Mouse (Mus musculus) kidney, embryonic 14.5 days (tissue): Measurements from ENCODE around the gene Epm2aip1. TPM values are rescaled to one million over a fixed set of nuclear protein-coding genes. Genes with fewer than 3 reads are reported as not detected.

ENCODE experiments used
- ATAC-seq: fragments of 200-750 bp; cut with Nextera tagmentation; 2 replicates; pipeline ENCODE4 v1.8.0; 2017; ENCODE audit warnings: moderate number of reproducible peaks, mild to moderate bottlenecking, moderate TSS enrichment, moderate library complexity; ENCODE audit not compliant: low FRiP score, low TSS enrichment
- H3K27ac ChIP-seq: fragments of 300-500 bp; sonication (generic); 2 replicates; pipeline ENCODE4 v1.5.1; 2014; ENCODE audit warnings: low read depth, mild to moderate bottlenecking, low read length, moderate library complexity, mixed read lengths
- H3K27me3 ChIP-seq: fragments of 300-500 bp; sonication (generic); 2 replicates; pipeline ENCODE4 v1.6.1; 2014; ENCODE audit warnings: mild to moderate bottlenecking, low read length; ENCODE audit not compliant: control insufficient read depth, insufficient read depth
- H3K36me3 ChIP-seq: fragments of 300-500 bp; sonication (generic); 2 replicates; pipeline ENCODE4 v1.6.1; 2014; ENCODE audit warnings: low read length, mixed read lengths; ENCODE audit not compliant: control insufficient read depth, insufficient read depth
- H3K4me1 ChIP-seq: fragments of 300-500 bp; sonication (generic); 2 replicates; pipeline ENCODE4 v1.6.1; 2014; ENCODE audit warnings: low read length, mixed read lengths; ENCODE audit not compliant: control insufficient read depth, insufficient read depth
- H3K4me2 ChIP-seq: fragments of 300-500 bp; sonication (generic); replicated peaks from 2 replicates; pipeline ENCODE4 v1.6.1; 2014; ENCODE audit warnings: low read depth, mild to moderate bottlenecking, low read length
- H3K4me3 ChIP-seq: fragments of 300-500 bp; sonication (generic); 2 replicates; pipeline ENCODE4 v1.5.1; 2014; ENCODE audit warnings: mild to moderate bottlenecking, low read length
- H3K9ac ChIP-seq: fragments of 300-500 bp; sonication (generic); 2 replicates; pipeline ENCODE4 v1.6.1; 2014; ENCODE audit warnings: low read depth, mild to moderate bottlenecking, low read length, moderate library complexity
- H3K9me3 ChIP-seq: fragments of 300-500 bp; sonication (generic); 2 replicates; pipeline ENCODE4 v1.6.1; 2016; ENCODE audit warnings: low read length; ENCODE audit not compliant: control insufficient read depth
- WGBS: fragments of 180-500 bp; shearing (Covaris S2); extraction: QIAGEN DNeasy Blood & Tissue Kit; methylation state at CpG from one replicate; pipeline ENCODE4 v1.1.7; 2014; 5-methylcytosine and 5-hydroxymethylcytosine counted together
- polyA plus RNA-seq: library from polyadenylated mRNA; unstranded; fragments of >200 nt; fragmentation: Nextera tagmentation; extraction: Ambion mirVana; gene quantifications from 2 replicates; pipeline ENCODE4 v1.2.1, GENCODE M21; 2014

Gene Epm2aip1
- polyA plus RNA-seq, 1 experiment from 2014 or later, result 36.5 TPM

DNA sequence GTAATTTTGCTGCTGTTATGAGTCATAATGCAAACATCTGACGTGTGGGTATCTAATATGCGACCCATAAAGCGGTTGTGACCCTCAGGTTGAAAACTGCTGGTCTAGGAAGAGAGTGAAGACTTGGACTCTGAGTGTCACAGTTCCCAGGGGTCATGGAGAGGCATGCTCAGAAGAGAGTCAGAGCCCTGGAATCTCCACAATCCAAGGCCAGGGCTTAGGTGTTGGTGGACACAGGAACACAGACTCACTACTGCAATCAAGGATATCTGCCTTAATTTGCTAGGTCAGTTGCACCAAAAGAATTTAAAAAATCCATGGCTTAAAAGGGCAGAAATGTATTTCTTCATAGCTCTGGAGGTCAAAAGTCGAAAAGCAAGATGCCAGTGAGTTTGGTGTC lies 21.5 kb downstream of the Epm2aip1 start:
- Histone ChIP-seq H3K36me3 (no peaks in the 10 kb centered on the region), H3K27ac (no peak overlapping the region), H3K4me2 (no peak overlapping the region), H3K9ac (no peak overlapping the region), H3K4me1 (no peaks in the 10 kb centered on the region), H3K27me3 (no peaks in the 10 kb centered on the region), H3K9me3 (no peaks in the 10 kb centered on the region), H3K4me3 (no peak overlapping the region)
- no peak for ATAC-seq
- WGBS, result 84% methylated on average over 4 of the region's 4 CpGs

DNA sequence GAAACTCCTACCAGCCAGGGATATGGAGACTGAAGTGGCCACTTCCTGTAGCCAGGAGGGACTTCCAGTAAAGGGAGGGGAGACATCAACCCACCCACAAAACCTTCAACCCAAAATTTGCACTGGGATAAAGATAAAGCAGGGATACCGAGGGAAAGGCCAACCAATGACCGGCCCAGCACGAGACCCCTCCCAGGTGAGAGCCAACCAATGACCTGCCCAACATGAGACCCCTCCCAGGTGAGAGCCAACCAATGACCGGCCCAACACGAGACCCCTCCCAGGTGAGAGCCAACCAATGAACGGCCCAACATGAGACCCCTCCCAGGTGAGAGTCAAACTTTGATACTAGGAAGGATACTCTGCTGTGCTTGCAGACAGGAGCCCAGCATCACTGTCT lies 23.2 kb downstream of the Epm2aip1 start:
- no peak overlapping the region for H3K4me2 ChIP-seq
- ATAC-seq, result no peak
- no peak overlapping the region for H3K9ac ChIP-seq
- H3K4me1 ChIP-seq, result no peaks in the 10 kb centered on the region
- no peak overlapping the region for H3K27ac ChIP-seq
- H3K4me3 ChIP-seq, result no peak overlapping the region
- WGBS, result 90% methylated on average over 6 of the region's 6 CpGs
- H3K36me3 ChIP-seq, result no peaks in the 10 kb centered on the region
- no peaks in the 10 kb centered on the region for H3K9me3 ChIP-seq
- H3K27me3 ChIP-seq, result no peaks in the 10 kb centered on the region

DNA sequence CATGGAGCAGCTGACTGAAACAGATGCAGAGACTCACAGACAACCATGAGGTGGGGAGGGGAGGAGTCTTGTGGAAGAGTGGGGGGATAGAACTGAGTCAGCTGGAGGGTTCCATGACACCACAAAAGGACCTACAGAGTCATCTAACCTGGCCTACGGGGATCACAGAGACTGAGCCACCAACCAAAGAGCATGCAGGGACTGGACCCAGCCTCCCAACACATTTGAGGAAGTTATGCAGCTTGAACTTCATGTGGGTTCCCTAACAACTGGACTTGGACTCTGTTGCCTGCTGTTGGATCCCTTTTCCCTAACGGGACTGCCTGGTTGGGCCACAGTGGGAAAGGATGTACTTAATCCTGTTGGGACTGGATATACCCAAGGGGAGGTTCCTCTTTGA lies 23.6 kb downstream of the Epm2aip1 start:
- no peak for ATAC-seq
- Histone ChIP-seq H3K4me3 (no peak overlapping the region), H3K27ac (no peak overlapping the region), H3K9ac (no peak overlapping the region), H3K4me1 (no peaks in the 10 kb centered on the region), H3K36me3 (no peaks in the 10 kb centered on the region), H3K4me2 (no peak overlapping the region), H3K9me3 (no peaks in the 10 kb centered on the region), H3K27me3 (no peaks in the 10 kb centered on the region)
- 80% methylated on average over 2 of the region's 2 CpGs for WGBS

DNA sequence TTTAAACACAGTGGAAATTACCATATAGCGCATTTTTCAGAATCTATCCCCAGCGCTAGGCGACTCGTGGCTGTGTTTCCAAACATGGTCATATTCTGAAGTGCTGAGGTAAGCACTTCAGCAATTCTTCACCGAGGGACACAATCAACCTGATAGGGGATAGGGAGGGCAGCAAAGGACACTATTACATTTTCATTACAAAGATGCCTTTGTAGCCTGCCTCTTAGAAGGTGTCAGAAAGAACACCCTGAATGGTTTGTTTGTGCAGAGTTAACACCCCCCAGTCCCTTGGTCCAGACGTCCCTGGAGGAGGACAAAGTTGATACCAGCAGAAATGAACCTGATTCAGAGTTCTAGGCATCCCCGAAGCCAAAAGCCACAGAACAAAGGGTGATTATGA lies 24.7 kb downstream of the Epm2aip1 start:
- Histone ChIP-seq H3K9ac (no peak overlapping the region), H3K9me3 (no peaks in the 10 kb centered on the region), H3K4me1 (no peaks in the 10 kb centered on the region), H3K4me3 (no peak overlapping the region), H3K36me3 (no peaks in the 10 kb centered on the region), H3K4me2 (no peak overlapping the region), H3K27me3 (no peaks in the 10 kb centered on the region), H3K27ac (no peak overlapping the region)
- 64% methylated on average over 7 of the region's 7 CpGs for WGBS
- no peak for ATAC-seq

DNA sequence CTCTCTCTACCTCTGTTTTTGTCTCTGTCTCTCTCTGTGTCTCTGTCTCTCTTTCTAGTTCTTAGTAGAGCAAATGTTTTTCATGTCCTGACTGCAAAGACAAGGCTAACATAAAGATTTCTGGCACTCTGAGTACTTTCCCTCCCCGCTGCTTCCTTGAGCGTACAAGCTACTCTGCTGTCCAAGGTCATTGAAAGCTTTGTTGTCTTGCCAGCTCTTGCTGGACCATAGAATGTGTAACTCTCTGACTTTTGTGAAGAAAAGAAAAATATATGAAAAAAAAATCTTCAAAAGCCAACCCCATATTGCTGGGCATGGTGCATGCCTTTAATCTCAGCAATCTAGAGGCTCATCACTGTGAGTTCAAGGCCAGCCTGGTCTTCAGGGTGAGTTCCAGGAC lies 26.9 kb downstream of the Epm2aip1 start:
- no peaks in the 10 kb centered on the region for H3K9me3 ChIP-seq
- H3K4me3 ChIP-seq, result no peak overlapping the region
- H3K27me3 ChIP-seq, result no peaks in the 10 kb centered on the region
- H3K4me1 ChIP-seq, result no peaks in the 10 kb centered on the region
- WGBS, result 81% methylated on average over 2 of the region's 2 CpGs
- no peak for ATAC-seq
- H3K4me2 ChIP-seq, result no peak overlapping the region
- no peaks in the 10 kb centered on the region for H3K36me3 ChIP-seq
- no peak overlapping the region for H3K27ac ChIP-seq
- no peak overlapping the region for H3K9ac ChIP-seq

DNA sequence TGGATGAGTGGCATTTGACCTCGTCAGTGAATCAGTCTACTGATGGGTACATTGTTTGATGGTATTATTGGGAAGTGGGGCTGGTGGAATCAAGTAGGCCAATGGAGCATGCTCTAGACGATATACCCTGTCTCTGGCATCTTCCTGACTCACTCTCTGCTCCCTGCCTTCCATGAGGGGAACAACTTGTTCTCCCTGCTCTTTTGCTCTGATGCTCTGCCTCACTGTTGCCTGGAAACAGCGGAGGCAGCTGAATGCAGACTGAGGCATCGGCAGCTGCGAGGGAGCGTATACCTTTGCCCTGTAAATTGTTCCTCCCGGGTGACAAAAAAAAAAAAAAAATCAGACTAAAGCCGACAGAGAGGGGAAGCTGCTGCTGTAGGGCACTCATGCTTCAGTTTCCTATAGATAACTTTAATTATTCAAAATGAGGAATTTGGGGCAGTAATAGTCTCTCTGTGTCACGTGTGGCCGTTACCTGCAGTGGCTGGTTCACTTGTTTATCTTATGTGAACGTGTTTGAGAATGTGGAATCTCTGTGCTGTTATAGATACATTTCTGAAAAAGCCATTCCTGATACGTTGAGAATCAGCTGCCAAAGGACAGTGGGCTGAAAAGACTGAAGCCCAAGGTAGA lies 30.6 kb downstream of the Epm2aip1 start:
- Histone ChIP-seq H3K4me1 (no peaks in the 10 kb centered on the region), H3K27me3 (no peaks in the 10 kb centered on the region), H3K36me3 (no peaks in the 10 kb centered on the region), H3K9ac (no peak overlapping the region), H3K4me2 (no peak overlapping the region), H3K4me3 (no peak overlapping the region), H3K27ac (no peak overlapping the region), H3K9me3 (no peaks in the 10 kb centered on the region)
- WGBS, result 73% methylated on average over 12 of the region's 12 CpGs
- no peak for ATAC-seq

DNA sequence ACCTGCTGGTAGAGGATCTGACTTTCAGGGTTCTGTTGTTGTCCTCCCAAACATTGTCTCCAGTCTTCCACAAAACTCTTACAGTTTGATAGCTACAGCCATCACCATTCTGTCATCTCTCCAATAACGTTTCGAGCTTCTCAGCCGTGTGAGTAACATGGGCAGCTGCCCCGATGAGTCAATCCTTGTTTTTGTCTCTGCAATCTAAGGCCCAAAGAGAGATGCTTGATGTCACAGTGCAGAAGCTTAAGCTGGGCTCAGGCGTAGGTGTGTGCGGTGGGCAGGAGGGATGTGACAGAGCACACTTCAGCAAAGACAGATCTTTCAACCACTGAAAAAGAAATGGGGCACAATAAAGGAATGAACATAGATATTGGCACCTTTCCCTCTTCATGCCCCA lies 32.3 kb downstream of the Epm2aip1 start:
- H3K27ac ChIP-seq, result no peak overlapping the region
- no peaks in the 10 kb centered on the region for H3K27me3 ChIP-seq
- H3K9me3 ChIP-seq, result no peaks in the 10 kb centered on the region
- no peaks in the 10 kb centered on the region for H3K36me3 ChIP-seq
- WGBS, result 92% methylated on average over 6 of the region's 6 CpGs
- no peak overlapping the region for H3K9ac ChIP-seq
- H3K4me1 ChIP-seq, result no peaks in the 10 kb centered on the region
- no peak overlapping the region for H3K4me2 ChIP-seq
- H3K4me3 ChIP-seq, result no peak overlapping the region
- ATAC-seq, result no peak

DNA sequence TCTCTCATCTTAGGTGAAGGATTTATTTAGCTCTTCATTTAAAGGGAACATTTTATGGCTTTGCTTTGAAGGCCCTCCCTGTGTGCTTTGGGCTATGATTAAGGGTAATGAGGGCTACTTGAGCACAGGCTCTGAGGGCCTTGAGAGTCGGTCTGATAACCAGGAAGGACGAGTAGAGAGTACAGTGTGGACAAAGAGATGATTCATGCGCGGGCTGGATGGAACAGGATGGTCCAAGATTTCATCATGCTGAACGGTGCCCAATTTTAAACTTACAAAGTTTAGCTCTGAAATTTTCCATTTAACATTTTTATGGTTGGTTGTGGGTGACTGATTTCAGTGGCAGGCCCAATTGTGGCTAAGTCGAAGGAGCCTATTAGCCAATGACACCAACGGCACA lies 34.4 kb downstream of the Epm2aip1 start:
- Histone ChIP-seq H3K4me1 (no peaks in the 10 kb centered on the region), H3K9me3 (peaks cover 6% of the 10 kb centered on the region; the same call in 1 of the 2 replicates), H3K4me2 (no peak overlapping the region), H3K4me3 (no peak overlapping the region), H3K9ac (no peak overlapping the region), H3K36me3 (no peaks in the 10 kb centered on the region), H3K27ac (no peak overlapping the region), H3K27me3 (peaks cover 10% of the 10 kb centered on the region)
- ATAC-seq, result no peak
- WGBS, result 71% methylated on average over 7 of the region's 7 CpGs

DNA sequence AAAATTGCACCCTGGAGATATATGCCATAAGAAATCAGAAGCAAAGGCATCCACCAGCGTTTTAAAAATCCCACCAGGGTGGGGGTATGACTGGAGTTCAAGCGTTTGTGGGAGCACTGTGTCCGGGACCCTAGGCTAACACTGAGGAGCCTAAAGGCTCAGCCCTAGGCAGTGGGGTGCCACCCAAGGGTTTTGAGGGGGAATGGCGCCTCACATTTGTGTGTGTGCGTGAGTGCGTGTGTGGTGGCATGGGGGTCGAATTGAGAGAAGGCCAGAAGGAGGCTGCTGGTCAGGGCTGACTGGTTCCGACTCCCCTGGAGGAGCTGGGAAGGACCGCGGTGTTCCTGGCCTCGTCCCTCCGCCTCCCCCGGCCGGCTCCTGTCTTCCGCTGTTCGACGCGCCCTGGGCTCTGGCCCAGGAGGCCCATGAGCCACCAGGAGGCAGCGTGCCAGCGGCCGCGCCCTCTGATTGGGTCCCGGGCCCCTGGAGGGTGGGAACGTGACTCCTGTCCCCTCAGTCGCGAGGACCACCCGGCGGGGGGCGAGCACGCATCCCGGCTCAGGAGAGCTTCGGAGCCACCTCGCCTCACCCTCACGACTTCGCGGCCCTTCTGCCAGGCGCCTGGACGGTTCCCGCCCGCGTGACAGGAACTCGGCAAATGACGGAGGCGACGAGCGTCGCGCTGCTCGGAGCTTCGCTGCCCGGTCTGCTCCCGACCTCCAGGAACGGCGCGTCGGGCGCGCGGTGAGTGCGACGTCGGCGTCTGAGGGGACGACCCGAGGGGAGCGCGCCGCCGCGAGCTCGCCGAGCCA lies 39.5 kb downstream of the Epm2aip1 start, which contains the start of gene Trank1:
Gene Trank1 (plus strand): TSS at position 709 of the 812 bp plus-strand sequence.
- WGBS, result 12% methylated on average over 55 of the region's 72 CpGs
- H3K4me3 ChIP-seq, result peak within 1 kb of the TSS; percentile 53
- peaks cover 6% of the 10 kb centered on the region; the same call in 1 of the 2 replicates for H3K9me3 ChIP-seq
- no peak within 1 kb of the TSS for H3K27ac ChIP-seq
- H3K4me1 ChIP-seq, result peaks cover 14% of the 10 kb centered on the region; the same call in 1 of the 2 replicates
- ATAC-seq, result peak; percentile 73
- H3K4me2 ChIP-seq, result peak within 1 kb of the TSS; percentile 97
- peak within 1 kb of the TSS; percentile 40 for H3K9ac ChIP-seq
- no peaks in the 10 kb centered on the region for H3K36me3 ChIP-seq
- H3K27me3 ChIP-seq, result peaks cover 45% of the 10 kb centered on the region
